Mouse (Mus musculus) yolk sac, embryonic 10.5 days (tissue): ENCODE data around the gene Olfr617.
"Not testable (repeated sequence)": the region's sequence is repeated elsewhere in the genome, so short reads cannot be mapped to it uniquely, and the experiment has no call there.

Experiments
- DNase-seq: peaks from one replicate; pipeline ENCODE4 v3.0.0-alpha.2; 2017; ENCODE audit warnings: low spot score

Gene Olfr617

GRCm38 (mm10) chr7:103572761-103573160 is at the start of gene Olfr617:
Gene Olfr617 (plus strand): TSS chr7:103573061.
- no peak for DNase-seq

DNA sequence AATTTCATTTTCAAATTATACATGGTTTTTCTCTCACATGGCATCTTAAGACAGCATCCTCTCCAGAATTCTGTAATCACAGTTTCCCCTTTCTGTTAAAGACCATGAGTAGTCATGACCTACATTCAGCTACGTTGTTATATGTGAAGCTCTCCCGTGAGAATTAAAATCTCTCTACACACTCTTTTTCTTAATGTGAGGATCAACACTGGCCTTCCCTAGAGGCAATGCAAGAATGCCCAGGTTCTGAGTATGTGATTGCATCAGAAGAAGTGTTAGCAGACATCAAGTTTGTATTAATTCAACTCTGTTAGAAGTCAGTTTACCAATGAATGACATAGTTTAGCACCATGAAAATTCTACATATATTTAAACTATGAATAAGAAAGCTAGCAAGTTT is 30.2 kb upstream of the Olfr617 start, which contains the start of gene Olfr612:
Olfr612 (minus strand) TSS at position 101 of the 400 bp plus-strand sequence.
- DNase-seq = not testable (repeated sequence)

- DNase-seq = no peak
These were observed 25.1 kb upstream of the Olfr617 start, which contains the start of gene Olfr613 for GRCm38 (mm10) chr7:103547774-103548173. Gene Olfr613 (plus strand): TSS chr7:103548074.

- DNase-seq = no peak
These were observed 17.1 kb upstream of the Olfr617 start, which contains the start of gene Olfr615 for GRCm38 (mm10) chr7:103555779-103556178. Gene Olfr615 (plus strand): TSS chr7:103556079.

- no peak for DNase-seq
These were observed 3.8 kb upstream of the Olfr617 start, which contains the start of gene Olfr616 for GRCm38 (mm10) chr7:103569043-103569442. Gene Olfr616 (minus strand): TSS chr7:103569143.

- no peak for DNase-seq
These were observed 16.9 kb downstream of the Olfr617 start, which contains the start of gene Olfr618 for GRCm38 (mm10) chr7:103589803-103590202. Gene Olfr618 (plus strand): TSS chr7:103590103.

DNA sequence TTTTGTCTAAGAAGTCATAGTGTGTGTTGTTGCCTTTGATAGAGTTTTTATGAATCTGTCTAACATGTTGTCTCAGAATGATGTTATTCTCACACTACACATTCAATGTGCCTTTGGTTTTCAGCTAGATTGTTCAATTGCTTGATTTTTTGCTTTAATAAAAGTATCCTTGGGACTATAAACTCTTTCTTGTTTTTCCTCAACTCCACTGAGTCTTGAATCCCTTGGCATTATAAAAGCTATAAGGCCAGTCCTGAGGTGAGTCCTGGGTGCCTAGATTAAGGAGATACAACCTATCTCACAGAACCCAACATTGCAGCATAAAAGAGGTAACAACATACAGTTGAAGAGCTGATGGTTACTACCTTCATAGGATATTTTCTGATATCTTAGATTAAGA is 27.4 kb downstream of the Olfr617 start, which contains the start of gene Olfr619:
Olfr619 (plus strand) TSS at position 301 of the 400 bp plus-strand sequence.
- no peak for DNase-seq

DNA sequence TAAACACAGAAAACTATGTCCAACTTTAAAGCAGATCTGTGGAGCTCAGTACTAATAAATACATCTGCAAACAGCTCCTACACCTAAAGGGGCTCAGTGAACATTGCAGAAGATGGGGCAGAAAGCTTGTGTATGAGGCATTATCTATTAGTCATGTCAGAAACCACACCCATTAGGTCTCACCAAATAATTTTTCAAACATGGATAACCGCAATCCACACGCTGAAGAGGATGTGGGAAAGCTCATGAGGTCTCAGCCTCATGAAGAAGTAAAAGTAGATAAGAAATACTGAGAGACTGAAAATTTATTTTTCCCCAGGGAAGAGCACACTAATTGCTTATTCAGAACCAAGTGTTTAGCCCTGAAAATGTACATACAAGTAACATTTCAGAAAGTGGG is 34.6 kb downstream of the Olfr617 start:
- DNase-seq = no peak

GRCm38 (mm10) chr7:103612434-103612833 is 39.6 kb downstream of the Olfr617 start, which contains the start of gene Olfr620:
Gene Olfr620 (minus strand): TSS chr7:103612534.
- DNase-seq = no peak
